Mouse (Mus musculus) lung, adult 2 months (tissue): Measurements from ENCODE around the gene Anks1b.

Source experiments
- CTCF ChIP-seq: fragments of 200-500 bp; IDR thresholded peaks from 2 replicates; pipeline ENCODE4 v1.5.1; 2011; ENCODE audit warnings: mild to moderate bottlenecking, low read length, control low read depth; ENCODE audit not compliant: insufficient read depth
- POLR2A ChIP-seq: fragments of 200-500 bp; IDR thresholded peaks from 2 replicates; pipeline ENCODE4 v1.6.1; 2011; ENCODE audit warnings: low read depth, mild to moderate bottlenecking, control low read depth, low read length, borderline replicate concordance; ENCODE audit errors: extremely low read depth

- TF ChIP-seq CTCF, result no peak
- TF ChIP-seq POLR2A, result no peak
These were observed 1132.7 kb downstream of the Anks1b start for GRCm38 (mm10) chr10:91005858-91006538.
